22 mouse cellular contexts compared by ENCODE assay signal in genomic region chr6:97120922-97121321, GRCm38 (mm10). TPM values are rescaled to one million over a fixed set of nuclear protein-coding genes. Genes with fewer than 3 reads are reported as not detected.
DNase-seq lines count a peak whose midpoint lies in the region; ATAC-seq and TF ChIP-seq lines count a peak whose summit lies in the region.
"Had no signal": no experiment of that assay in that cellular context is flagged by ENCODE, and none has a peak within 500 bp of the region (broad histone marks: within the 10 kb centered on the region; RNA-seq: fewer than 3 reads in every experiment).

No protein-coding gene starts in this region.

- H3K36me3 ChIP-seq in hindbrain, embryonic 14.5 days (replicated peaks; ENCODE audit: control insufficient read depth, insufficient read depth) = no peaks in the 10 kb centered on the region; the same call in 1 of the 2 replicates
- peaks cover 8% of the 10 kb centered on the region; the same call in 1 of the 2 replicates for H3K36me3 ChIP-seq in hindbrain, embryonic 13.5 days
- peaks cover 19% of the 10 kb centered on the region for H3K36me3 ChIP-seq in lung, embryonic 16.5 days (ENCODE audit: control insufficient read depth, insufficient read depth, low read length)
- H3K36me3 ChIP-seq in midbrain, postnatal 0 days (ENCODE audit: insufficient read depth, low read length) = peaks cover 13% of the 10 kb centered on the region
- no peaks in the 10 kb centered on the region for H3K36me3 ChIP-seq in midbrain, embryonic 15.5 days (replicated peaks)
- H3K36me3 ChIP-seq: embryonic facial prominence, embryonic 13.5 days; forebrain, embryonic 12.5 days had no signal

- no peak for TF ChIP-seq CTCF in midbrain, postnatal 0 days (IDR thresholded peaks at IDR 0.05)

- no peaks in the 10 kb centered on the region for H3K27me3 ChIP-seq in hindbrain, embryonic 14.5 days (ENCODE audit: control insufficient read depth, insufficient read depth, low read length)
- H3K27me3 ChIP-seq in hindbrain, embryonic 13.5 days = no peaks in the 10 kb centered on the region
- H3K27me3 ChIP-seq in lung, embryonic 16.5 days (ENCODE audit: control insufficient read depth, insufficient read depth, low read depth, low read length) = no peaks in the 10 kb centered on the region
- H3K27me3 ChIP-seq in midbrain, postnatal 0 days (ENCODE audit: insufficient read depth, low read length) = no peaks in the 10 kb centered on the region
- no peaks in the 10 kb centered on the region for H3K27me3 ChIP-seq in midbrain, embryonic 15.5 days (replicated peaks)
- H3K27me3 ChIP-seq: embryonic facial prominence, embryonic 13.5 days; embryonic facial prominence, embryonic 15.5 days; forebrain, embryonic 12.5 days had no signal

- no peak overlapping the region for H3K4me2 ChIP-seq in hindbrain, embryonic 14.5 days (replicated peaks)
- no peak overlapping the region for H3K4me2 ChIP-seq in hindbrain, embryonic 13.5 days
- no peak overlapping the region for H3K4me2 ChIP-seq in lung, embryonic 16.5 days (ENCODE audit: low read depth, low read length)
- no peak overlapping the region for H3K4me2 ChIP-seq in midbrain, postnatal 0 days (ENCODE audit: low read depth, low read length, poor library complexity, severe bottlenecking)
- H3K4me2 ChIP-seq in midbrain, embryonic 15.5 days = no peak overlapping the region
- H3K4me2 ChIP-seq: embryonic facial prominence, embryonic 13.5 days; embryonic facial prominence, embryonic 15.5 days; forebrain, embryonic 12.5 days had no signal

- no peaks in the 10 kb centered on the region for H3K9me3 ChIP-seq in hindbrain, embryonic 14.5 days (ENCODE audit: control insufficient read depth, low read length)
- no peaks in the 10 kb centered on the region for H3K9me3 ChIP-seq in hindbrain, embryonic 13.5 days
- H3K9me3 ChIP-seq in lung, embryonic 16.5 days (ENCODE audit: control insufficient read depth, low read length) = no peaks in the 10 kb centered on the region
- H3K9me3 ChIP-seq in midbrain, postnatal 0 days (ENCODE audit: low read length) = no peaks in the 10 kb centered on the region
- no peaks in the 10 kb centered on the region for H3K9me3 ChIP-seq in midbrain, embryonic 15.5 days
- H3K9me3 ChIP-seq: embryonic facial prominence, embryonic 13.5 days; embryonic facial prominence, embryonic 15.5 days; forebrain, embryonic 10.5 days; forebrain, embryonic 12.5 days had no signal

- WGBS in hindbrain, embryonic 14.5 days = 62% methylated on average over 4 of the region's 4 CpGs
- 66% methylated on average over 4 of the region's 4 CpGs for WGBS in hindbrain, embryonic 13.5 days
- WGBS in lung, embryonic 16.5 days = 68% methylated on average over 4 of the region's 4 CpGs
- WGBS in midbrain, postnatal 0 days = 84% methylated on average over 4 of the region's 4 CpGs
- 73% methylated on average over 4 of the region's 4 CpGs for WGBS in midbrain, embryonic 15.5 days

- no peaks in the 10 kb centered on the region for H3K4me1 ChIP-seq in hindbrain, embryonic 14.5 days (replicated peaks; ENCODE audit: control insufficient read depth, insufficient read depth, low read length)
- no peaks in the 10 kb centered on the region for H3K4me1 ChIP-seq in hindbrain, embryonic 13.5 days (replicated peaks)
- H3K4me1 ChIP-seq in lung, embryonic 16.5 days (replicated peaks; ENCODE audit: control insufficient read depth, insufficient read depth, low read length) = peaks cover 14% of the 10 kb centered on the region
- H3K4me1 ChIP-seq in midbrain, postnatal 0 days (ENCODE audit: insufficient read depth, low read length) = no peaks in the 10 kb centered on the region
- H3K4me1 ChIP-seq in midbrain, embryonic 15.5 days = no peaks in the 10 kb centered on the region
- H3K4me1 ChIP-seq: embryonic facial prominence, embryonic 15.5 days; forebrain, embryonic 10.5 days; forebrain, embryonic 12.5 days had no signal

- no peak for ATAC-seq in hindbrain, embryonic 14.5 days (ENCODE audit: low FRiP score)
- ATAC-seq in hindbrain, embryonic 13.5 days (ENCODE audit: low FRiP score) = no peak
- ATAC-seq in lung, embryonic 16.5 days (ENCODE audit: low read depth) = peak; percentile 33; the same call in 1 of the 2 replicates
- no peak for ATAC-seq in midbrain, postnatal 0 days (ENCODE audit: low FRiP score)
- ATAC-seq in midbrain, embryonic 15.5 days (replicated peaks) = no peak
- ATAC-seq: forebrain, embryonic 14.5 days had no signal

- no peak overlapping the region for H3K9ac ChIP-seq in hindbrain, embryonic 14.5 days
- no peak overlapping the region for H3K9ac ChIP-seq in hindbrain, embryonic 13.5 days
- H3K9ac ChIP-seq in lung, embryonic 16.5 days (ENCODE audit: low read length) = no peak overlapping the region
- no peak overlapping the region for H3K9ac ChIP-seq in midbrain, postnatal 0 days (replicated peaks; ENCODE audit: low read length, poor library complexity, severe bottlenecking)
- no peak overlapping the region for H3K9ac ChIP-seq in midbrain, embryonic 15.5 days
- H3K9ac ChIP-seq: embryonic facial prominence, embryonic 13.5 days; embryonic facial prominence, embryonic 15.5 days; forebrain, embryonic 12.5 days had no signal

- H3K27ac ChIP-seq in hindbrain, embryonic 14.5 days = no peak overlapping the region
- no peak overlapping the region for H3K27ac ChIP-seq in hindbrain, embryonic 13.5 days
- no peak overlapping the region for H3K27ac ChIP-seq in lung, embryonic 16.5 days (ENCODE audit: low read length)
- no peak overlapping the region for H3K27ac ChIP-seq in midbrain, postnatal 0 days (ENCODE audit: low read depth, low read length)
- no peak overlapping the region for H3K27ac ChIP-seq in midbrain, embryonic 15.5 days
- H3K27ac ChIP-seq: embryonic facial prominence, embryonic 13.5 days; embryonic facial prominence, embryonic 15.5 days; forebrain, embryonic 10.5 days; forebrain, embryonic 12.5 days had no signal

- H3K4me3 ChIP-seq in hindbrain, embryonic 14.5 days (replicated peaks; ENCODE audit: low read length) = no peak overlapping the region
- no peak overlapping the region for H3K4me3 ChIP-seq in hindbrain, embryonic 13.5 days
- H3K4me3 ChIP-seq in lung, embryonic 16.5 days (ENCODE audit: low read length) = no peak overlapping the region
- no peak overlapping the region for H3K4me3 ChIP-seq in midbrain, postnatal 0 days (ENCODE audit: low read depth, low read length)
- H3K4me3 ChIP-seq in midbrain, embryonic 15.5 days = no peak overlapping the region
- H3K4me3 ChIP-seq: embryonic facial prominence, embryonic 13.5 days; embryonic facial prominence, embryonic 15.5 days; erythroblast, embryonic 14.5 days; forebrain, embryonic 10.5 days; forebrain, embryonic 12.5 days had no signal

- peak; percentile 45 for DNase-seq in hindbrain, embryonic 14.5 days (ENCODE audit: low spot score)
- DNase-seq in lung, adult 18-20 months = no peak
- peak; percentile 26 for DNase-seq in midbrain, postnatal 0 days (ENCODE audit: low spot score)
- DNase-seq: adrenal gland, adult 2 months; adrenal gland, postnatal 10 days; adrenal gland, postnatal 25 days; cerebellum, adult 11 months; cerebellum, adult 18-20 months; cerebellum, adult 8-10 months; cerebellum, adult 9-11 months; cerebellum, postnatal 14 days; cerebellum, postnatal 36 days; embryo, embryonic 11 days had no signal

RNA-seq across cellular contexts. Expression of gene Eogt, which starts 28.1 kb away (rescaled TPM):
- polyA plus RNA-seq in hindbrain, embryonic 14.5 days (2014; fragmentation: Nextera tagmentation; extraction: Ambion mirVana) = 9.8 and 10.8 TPM in 2 replicates
- 9.3 and 9.7 TPM in 2 replicates for polyA plus RNA-seq in hindbrain, embryonic 13.5 days (2015; fragmentation: Nextera tagmentation; extraction: Ambion mirVana)
- polyA plus RNA-seq in lung, embryonic 16.5 days (2015; fragmentation: Nextera tagmentation; extraction: Ambion mirVana) = 25.8 and 27.8 TPM in 2 replicates
- 25.2 and 25.8 TPM in 2 replicates for total RNA-seq in midbrain, postnatal 0 days (2014; rRNA removed)
- polyA plus RNA-seq in midbrain, postnatal 0 days (2015; fragmentation: Nextera tagmentation; extraction: Ambion mirVana) = 9.9 and 11.7 TPM in 2 replicates
- polyA plus RNA-seq in midbrain, embryonic 15.5 days (2015; fragmentation: Nextera tagmentation; extraction: Ambion mirVana) = 13.2 and 13.5 TPM in 2 replicates
- polyA plus RNA-seq: erythroblast, embryonic 14.5 days had no signal

RNA-seq across cellular contexts. Expression of gene Tmf1, which starts 58.0 kb away (rescaled TPM):
- polyA plus RNA-seq in hindbrain, embryonic 14.5 days (2014; fragmentation: Nextera tagmentation; extraction: Ambion mirVana) = 39.8 and 40.5 TPM in 2 replicates
- 43.9 and 44.5 TPM in 2 replicates for polyA plus RNA-seq in hindbrain, embryonic 13.5 days (2015; fragmentation: Nextera tagmentation; extraction: Ambion mirVana)
- 30.8 and 36.9 TPM in 2 replicates for polyA plus RNA-seq in lung, embryonic 16.5 days (2015; fragmentation: Nextera tagmentation; extraction: Ambion mirVana)
- 23.4 and 26.2 TPM in 2 replicates for total RNA-seq in midbrain, postnatal 0 days (2014; rRNA removed)
- polyA plus RNA-seq in midbrain, postnatal 0 days (2015; fragmentation: Nextera tagmentation; extraction: Ambion mirVana) = 44.1 and 51.4 TPM in 2 replicates
- polyA plus RNA-seq in midbrain, embryonic 15.5 days (2015; fragmentation: Nextera tagmentation; extraction: Ambion mirVana) = 35.6 and 35.7 TPM in 2 replicates

Comparison
In these comparisons a context has a peak if more than half of its experiments do, and no peak if none do; other contexts are left out.
1. DNase-seq: peak in hindbrain, embryonic 14.5 days (single experiment) and midbrain, postnatal 0 days (single experiment); none in lung, adult 18-20 months (0 of 2).